Mouse (Mus musculus): ENCODE data around the gene Magi3.

DNA sequence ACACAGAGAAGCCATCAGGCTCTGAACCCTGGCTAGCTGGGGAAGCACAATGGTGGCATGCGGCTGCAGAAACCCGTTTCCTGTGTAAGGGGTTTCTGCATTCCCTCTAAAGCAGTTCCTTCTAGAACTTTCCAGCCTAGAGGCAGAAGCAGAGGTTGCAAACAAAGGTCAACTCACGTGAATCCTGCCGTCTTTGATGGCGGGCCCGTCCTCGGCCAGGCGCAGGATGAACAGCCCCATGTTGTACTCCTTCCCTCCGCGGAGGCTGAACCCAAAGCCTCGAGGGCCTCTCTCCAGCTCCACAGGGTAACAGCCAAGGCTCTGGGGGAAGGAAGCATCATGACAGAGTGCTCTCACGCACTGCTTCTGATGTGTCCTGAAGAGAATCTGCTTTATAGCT is 200.1 kb downstream of the Magi3 start:
- no peak for TF ChIP-seq EP300 (IDR thresholded peaks at IDR 0.05; ENCODE audit: low read depth)
- no peak for TF ChIP-seq CTCF (IDR thresholded peaks at IDR 0.05; ENCODE audit: low read depth)

Data from liver, postnatal 0 days (tissue).